ENCODE assay signal across 8 mouse cellular contexts in genomic region chr4:139330605-139331004, GRCm38 (mm10). TPM values are rescaled to one million over a fixed set of nuclear protein-coding genes. Genes with fewer than 3 reads are reported as not detected.
DNase-seq lines count a peak whose midpoint lies in the region; ATAC-seq and TF ChIP-seq lines count a peak whose summit lies in the region.

No protein-coding gene starts in this region.

- H3K4me3 ChIP-seq in MEL (ENCODE audit: control insufficient read depth in 1 of 2, insufficient read depth in 1 of 2, low read depth in 2 of 2, low read length in 2 of 2), result peak overlapping the region; percentile 19 to 20; a peak in 3 of 4 replicates
- peak overlapping the region; percentile 30 for H3K4me3 ChIP-seq in intestine, embryonic 16.5 days (ENCODE audit: low read length)
- H3K4me3 ChIP-seq in liver, embryonic 16.5 days (ENCODE audit: low read depth, low read length), result peak overlapping the region; percentile 59
- H3K4me3 ChIP-seq in neural tube, embryonic 15.5 days (replicated peaks), result 0 out of 2 replicates have a peak overlapping the region, but pooled peaks have one; percentile 10

- no peaks in the 10 kb centered on the region for H3K79me2 ChIP-seq in MEL (ENCODE audit: control insufficient read depth, insufficient read depth, low read length, poor library complexity)

- peak overlapping the region; percentile 40 for H3K9ac ChIP-seq in MEL (ENCODE audit: control insufficient read depth, low read depth, low read length, poor library complexity, severe bottlenecking)
- H3K9ac ChIP-seq in intestine, embryonic 16.5 days (ENCODE audit: low read depth, low read length), result peak overlapping the region; percentile 17; the same call in 1 of the 2 replicates
- H3K9ac ChIP-seq in liver, embryonic 16.5 days (ENCODE audit: low read depth, low read length), result peak overlapping the region; percentile 65
- H3K9ac ChIP-seq in neural tube, embryonic 15.5 days (replicated peaks), result no peak overlapping the region

- TF ChIP-seq CTCF in MEL (IDR thresholded peaks at IDR 0.05 in 2 of 3, conservative IDR thresholded peaks at IDR 0.05 in 1 of 3; ENCODE audit: control insufficient read depth in 1 of 3, insufficient read depth in 1 of 3, low read depth in 2 of 3, low read length in 3 of 3, poor library complexity in 1 of 3, severe bottlenecking in 1 of 3), result peak; percentile 8 to 55 (median 38); a peak in 3 of 6 replicates

- H3K4me2 ChIP-seq in intestine, embryonic 16.5 days (ENCODE audit: low read depth, low read length), result peak overlapping the region; percentile 41
- H3K4me2 ChIP-seq in liver, embryonic 16.5 days (ENCODE audit: low read depth, low read length), result peak overlapping the region; percentile 84
- peak overlapping the region; percentile 36 for H3K4me2 ChIP-seq in neural tube, embryonic 15.5 days

- peaks cover 0 to 15% of the 10 kb centered on the region in 2 experiments; a peak in 3 of 4 replicates for H3K4me1 ChIP-seq in MEL (ENCODE audit: control insufficient read depth in 1 of 2, insufficient read depth in 2 of 2, low read length in 2 of 2)
- H3K4me1 ChIP-seq in intestine, embryonic 16.5 days (ENCODE audit: control insufficient read depth, insufficient read depth, low read length), result no peaks in the 10 kb centered on the region
- peaks cover 30% of the 10 kb centered on the region for H3K4me1 ChIP-seq in liver, embryonic 16.5 days (ENCODE audit: control insufficient read depth, low read depth, low read length)
- H3K4me1 ChIP-seq in neural tube, embryonic 15.5 days, result no peaks in the 10 kb centered on the region

- TF ChIP-seq RAD21 in MEL (IDR thresholded peaks at IDR 0.05; ENCODE audit: low read depth, low read length), result peak; percentile 43

- H3K36me3 ChIP-seq in MEL (ENCODE audit: control insufficient read depth in 1 of 2, insufficient read depth in 2 of 2, low read length in 2 of 2), result peaks cover 0 to 10% of the 10 kb centered on the region in 2 experiments; a peak in 2 of 4 replicates
- no peaks in the 10 kb centered on the region for H3K36me3 ChIP-seq in intestine, embryonic 16.5 days (ENCODE audit: control insufficient read depth, insufficient read depth, low read length)
- no peaks in the 10 kb centered on the region for H3K36me3 ChIP-seq in liver, embryonic 16.5 days (ENCODE audit: control insufficient read depth, insufficient read depth)
- no peaks in the 10 kb centered on the region for H3K36me3 ChIP-seq in neural tube, embryonic 15.5 days

- DNase-seq in 416B (ENCODE audit: low read depth) (peak; percentile 89), MEL (ENCODE audit: low read depth, low spot score) (peak; percentile 79)
- peak; percentile 88 for DNase-seq in embryo, embryonic 11 days
- DNase-seq in heart, adult 18-20 months, result peak; percentile 77 to 79
- DNase-seq in thymus, postnatal 4 days, result peak; percentile 92

- TF ChIP-seq POLR2A in MEL (IDR thresholded peaks at IDR 0.05; ENCODE audit: control insufficient read depth in 1 of 2, insufficient read depth in 1 of 2, low read depth in 1 of 2, low read length in 2 of 2, poor library complexity in 1 of 2), result 0 out of 4 replicates have a peak, but pooled peaks of 1 of the 2 experiments have one; percentile 22

- H3K27ac ChIP-seq in MEL (ENCODE audit: control insufficient read depth, low read depth, low read length), result peak overlapping the region; percentile 69
- no peak overlapping the region for H3K27ac ChIP-seq in intestine, embryonic 16.5 days (ENCODE audit: low read length)
- H3K27ac ChIP-seq in liver, embryonic 16.5 days (ENCODE audit: low read length), result no peak overlapping the region
- no peak overlapping the region for H3K27ac ChIP-seq in neural tube, embryonic 15.5 days (replicated peaks)

- TF ChIP-seq EP300 in MEL (IDR thresholded peaks at IDR 0.05; ENCODE audit: low read depth in 1 of 2, low read length in 2 of 2), result no peak

- WGBS in intestine, embryonic 16.5 days, result 6% methylated on average over 10 of the region's 10 CpGs
- 3% methylated on average over 10 of the region's 10 CpGs for WGBS in liver, embryonic 16.5 days (ENCODE audit: insufficient replicate concordance)
- 15% methylated on average over 10 of the region's 10 CpGs for WGBS in neural tube, embryonic 15.5 days

- no peaks in the 10 kb centered on the region for H3K9me3 ChIP-seq in MEL (replicated peaks; ENCODE audit: insufficient read depth, low read length)
- H3K9me3 ChIP-seq in intestine, embryonic 16.5 days (ENCODE audit: control insufficient read depth, low read length), result no peaks in the 10 kb centered on the region
- H3K9me3 ChIP-seq in liver, embryonic 16.5 days (replicated peaks; ENCODE audit: control insufficient read depth, low read length), result no peaks in the 10 kb centered on the region
- no peaks in the 10 kb centered on the region for H3K9me3 ChIP-seq in neural tube, embryonic 15.5 days (replicated peaks)

- no peaks in the 10 kb centered on the region for H3K27me3 ChIP-seq in MEL (ENCODE audit: control insufficient read depth in 1 of 2, insufficient read depth in 2 of 2, low read length in 2 of 2)
- H3K27me3 ChIP-seq in intestine, embryonic 16.5 days (replicated peaks; ENCODE audit: control insufficient read depth, insufficient read depth, low read length), result no peaks in the 10 kb centered on the region
- H3K27me3 ChIP-seq in liver, embryonic 16.5 days (ENCODE audit: control insufficient read depth, insufficient read depth, low read depth, low read length), result no peaks in the 10 kb centered on the region
- H3K27me3 ChIP-seq in neural tube, embryonic 15.5 days (replicated peaks), result no peaks in the 10 kb centered on the region

- ATAC-seq in intestine, embryonic 16.5 days, result peak; percentile 89
- peak; percentile 78 for ATAC-seq in liver, embryonic 16.5 days (ENCODE audit: low read depth)
- no peak for ATAC-seq in neural tube, embryonic 15.5 days (ENCODE audit: low FRiP score)

TF ChIP-seq in MEL, 35 proteins besides CTCF, POLR2A, EP300 and RAD21 (continues in another document):
- TF ChIP-seq POLR2AphosphoS5 (IDR thresholded peaks at IDR 0.05; ENCODE audit: borderline replicate concordance, low read depth, low read length) (no peak), POLR2AphosphoS2 (IDR thresholded peaks at IDR 0.05; ENCODE audit: low read length) (no peak), ZC3H11A (IDR thresholded peaks at IDR 0.05; ENCODE audit: low read depth, low read length) (0 out of 2 replicates have a peak, but pooled peaks have one; percentile 13), JUND (IDR thresholded peaks at IDR 0.05; ENCODE audit: low read depth, low read length) (no peak), ZKSCAN1 (IDR thresholded peaks at IDR 0.05; ENCODE audit: low read depth, low read length) (no peak), NELFE (IDR thresholded peaks at IDR 0.05; ENCODE audit: low read depth, low read length) (no peak), CHD1 (IDR thresholded peaks at IDR 0.05; ENCODE audit: low read depth, low read length) (no peak), MYC (IDR thresholded peaks at IDR 0.05; ENCODE audit: low read depth, low read length) (no peak), SMC3 (IDR thresholded peaks at IDR 0.05; ENCODE audit: low read depth, low read length) (peak; percentile 45)

RNA-seq across cellular contexts. Expression of gene Akr7a5, which starts 20.1 kb away (rescaled TPM):
- total RNA-seq in MEL (2012; rRNA removed), result 30.1 and 39.4 TPM in 2 replicates
- 10 to 100 TPM in 1 of 2 experiments, not detected in 1; 43.2 TPM for polyA plus RNA-seq in MEL (2012; ENCODE audit: insufficient read depth in 1 of 2, insufficient read length in 2 of 2, low read depth in 1 of 2, low replicate concordance in 2 of 2, missing spikeins in 1 of 2)
- total RNA-seq in heart, adult 18-20 months (2021), result 10 to 100 TPM; 55.9 to 57.5 TPM
- polyA plus RNA-seq in intestine, embryonic 16.5 days (2015; fragmentation: Nextera tagmentation; extraction: Ambion mirVana), result 243 and 247 TPM in 2 replicates
- 58.1 and 74.1 TPM in 2 replicates for polyA plus RNA-seq in liver, embryonic 16.5 days (2015; fragmentation: Nextera tagmentation; extraction: Ambion mirVana)
- 64.4 and 78.1 TPM in 2 replicates for polyA plus RNA-seq in neural tube, embryonic 15.5 days (2015; fragmentation: Nextera tagmentation; extraction: Ambion mirVana)

RNA-seq across cellular contexts. Expression of gene Pqlc2, which starts 20.1 kb away (rescaled TPM):
- 5.2 and 5.3 TPM in 2 replicates for total RNA-seq in MEL (2012; rRNA removed)
- 10 to 100 TPM in 1 of 2 experiments, not detected in 1; 12.0 TPM for polyA plus RNA-seq in MEL (2012; ENCODE audit: insufficient read depth in 1 of 2, insufficient read length in 2 of 2, low read depth in 1 of 2, low replicate concordance in 2 of 2, missing spikeins in 1 of 2)
- total RNA-seq in heart, adult 18-20 months (2021), result 1 to 10 TPM; 5.0 to 5.8 TPM
- polyA plus RNA-seq in intestine, embryonic 16.5 days (2015; fragmentation: Nextera tagmentation; extraction: Ambion mirVana), result 32.8 and 37.4 TPM in 2 replicates
- 14.1 and 14.4 TPM in 2 replicates for polyA plus RNA-seq in liver, embryonic 16.5 days (2015; fragmentation: Nextera tagmentation; extraction: Ambion mirVana)
- 14.0 and 14.1 TPM in 2 replicates for polyA plus RNA-seq in neural tube, embryonic 15.5 days (2015; fragmentation: Nextera tagmentation; extraction: Ambion mirVana)

RNA-seq across cellular contexts. Expression of gene Mrto4, which starts 21.8 kb away (rescaled TPM):
- 320 and 353 TPM in 2 replicates for total RNA-seq in MEL (2012; rRNA removed)
- 100 to 1,000 TPM in 1 of 2 experiments, not detected in 1; 253 TPM for polyA plus RNA-seq in MEL (2012; ENCODE audit: insufficient read depth in 1 of 2, insufficient read length in 2 of 2, low read depth in 1 of 2, low replicate concordance in 2 of 2, missing spikeins in 1 of 2)
- 10 to 100 TPM; 26.0 to 30.7 TPM for total RNA-seq in heart, adult 18-20 months (2021)
- 92.4 and 109 TPM in 2 replicates for polyA plus RNA-seq in intestine, embryonic 16.5 days (2015; fragmentation: Nextera tagmentation; extraction: Ambion mirVana)
- 62.5 and 65.7 TPM in 2 replicates for polyA plus RNA-seq in liver, embryonic 16.5 days (2015; fragmentation: Nextera tagmentation; extraction: Ambion mirVana)
- 77.3 and 94.5 TPM in 2 replicates for polyA plus RNA-seq in neural tube, embryonic 15.5 days (2015; fragmentation: Nextera tagmentation; extraction: Ambion mirVana)

RNA-seq across cellular contexts. Expression of gene Emc1, which starts 21.8 kb away (rescaled TPM):
- 40.1 and 50.4 TPM in 2 replicates for total RNA-seq in MEL (2012; rRNA removed)
- polyA plus RNA-seq in MEL (2012; ENCODE audit: insufficient read depth in 1 of 2, insufficient read length in 2 of 2, low read depth in 1 of 2, low replicate concordance in 2 of 2, missing spikeins in 1 of 2), result 10 to 100 TPM in 1 of 2 experiments, not detected in 1; 17.3 TPM
- total RNA-seq in heart, adult 18-20 months (2021), result 10 to 100 TPM; 47.8 to 52.4 TPM
- polyA plus RNA-seq in intestine, embryonic 16.5 days (2015; fragmentation: Nextera tagmentation; extraction: Ambion mirVana), result 16.7 and 18.0 TPM in 2 replicates
- polyA plus RNA-seq in liver, embryonic 16.5 days (2015; fragmentation: Nextera tagmentation; extraction: Ambion mirVana), result 12.8 and 13.2 TPM in 2 replicates
- 41.2 and 43.9 TPM in 2 replicates for polyA plus RNA-seq in neural tube, embryonic 15.5 days (2015; fragmentation: Nextera tagmentation; extraction: Ambion mirVana)

RNA-seq across cellular contexts. Expression of gene Ubr4, which starts 21.8 kb away (rescaled TPM):
- 81.9 and 94.9 TPM in 2 replicates for total RNA-seq in MEL (2012; rRNA removed)
- polyA plus RNA-seq in MEL (2012; ENCODE audit: insufficient read depth in 1 of 2, insufficient read length in 2 of 2, low read depth in 1 of 2, low replicate concordance in 2 of 2, missing spikeins in 1 of 2), result 100 to 1,000 TPM; 177 to 270 TPM
- total RNA-seq in heart, adult 18-20 months (2021), result 100 to 1,000 TPM in 1 of 2 experiments, 10 to 100 TPM in 1; 93.4 to 104 TPM
- polyA plus RNA-seq in intestine, embryonic 16.5 days (2015; fragmentation: Nextera tagmentation; extraction: Ambion mirVana), result 43.7 and 44.8 TPM in 2 replicates
- 35.0 and 42.9 TPM in 2 replicates for polyA plus RNA-seq in liver, embryonic 16.5 days (2015; fragmentation: Nextera tagmentation; extraction: Ambion mirVana)
- polyA plus RNA-seq in neural tube, embryonic 15.5 days (2015; fragmentation: Nextera tagmentation; extraction: Ambion mirVana), result 79.0 and 82.5 TPM in 2 replicates
